Mouse (Mus musculus) small intestine, adult 2 months (tissue): ENCODE measurements at regions not wholly inside any gene's neighbourhood (a gene's known extent, or its start where the extent isn't known, plus 50 kb on each side); places are given as distances from the start of the nearest gene placed in this dataset.

ENCODE experiments used
- CTCF ChIP-seq: fragments of 200-500 bp; IDR thresholded peaks from 2 replicates; pipeline ENCODE4 v1.5.1; 2012; ENCODE audit warnings: low read depth, mild to moderate bottlenecking, control low read depth, inconsistent platforms, low read length, moderate library complexity, mixed read lengths; ENCODE audit not compliant: insufficient replicate concordance, insufficient read length; ENCODE audit errors: extremely low read depth
- POLR2A ChIP-seq: fragments of 200-500 bp; IDR thresholded peaks from 2 replicates; pipeline ENCODE4 v1.6.1; 2012; ENCODE audit warnings: low read depth, mild to moderate bottlenecking, control low read depth, inconsistent platforms, low read length, moderate library complexity

GRCm38 (mm10) chr1:55977796-55978195 is 572.1 kb downstream of the Plcl1 start:
- TF ChIP-seq CTCF (no peak), POLR2A (no peak)
